Mouse (Mus musculus) cortical plate, adult 2 months (tissue): ENCODE measurements at regions not wholly inside any gene's neighbourhood (a gene's known extent, or its start where the extent isn't known, plus 50 kb on each side); places are given as distances from the start of the nearest gene placed in this dataset.

Source experiments
- H3K27ac ChIP-seq: fragments of 200-500 bp; 2 replicates; pipeline ENCODE4 v1.5.1; 2012; ENCODE audit warnings: low read length, control low read depth, inconsistent platforms; ENCODE audit not compliant: insufficient read depth
- H3K4me1 ChIP-seq: fragments of 200-500 bp; 2 replicates; pipeline ENCODE4 v1.6.1; 2011; ENCODE audit warnings: low read length; ENCODE audit not compliant: control insufficient read depth, insufficient read depth
- H3K4me3 ChIP-seq: fragments of 200-500 bp; 2 replicates; pipeline ENCODE4 v1.5.1; 2011; ENCODE audit warnings: mild to moderate bottlenecking, low read length, control low read depth; ENCODE audit not compliant: insufficient read depth
- CTCF ChIP-seq: fragments of 200-500 bp; IDR thresholded peaks from 2 replicates; pipeline ENCODE4 v1.5.1; 2011; ENCODE audit warnings: mild to moderate bottlenecking, control low read depth, low read length; ENCODE audit not compliant: insufficient read depth; ENCODE audit errors: extremely low read depth
- POLR2A ChIP-seq: fragments of 200-500 bp; IDR thresholded peaks from 2 replicates; pipeline ENCODE4 v1.6.1; 2011; ENCODE audit warnings: mild to moderate bottlenecking, low read length, control low read depth; ENCODE audit not compliant: insufficient read depth; ENCODE audit errors: extremely low read depth

- H3K27ac ChIP-seq: no peak overlapping the region
These were observed 2851.6 kb upstream of the Gm6569 start for GRCm38 (mm10) chr15:70982719-70983118.

GRCm38 (mm10) chr15:70987973-70988570 lies 2846.3 kb upstream of the Gm6569 start:
- Histone ChIP-seq H3K4me3 (no peak overlapping the region), H3K4me1 (no peaks in the 10 kb centered on the region), H3K27ac (no peak overlapping the region)
- no peak for TF ChIP-seq CTCF
- TF ChIP-seq POLR2A: no peak

More at GRCm38 (mm10) chr15:70982719-70983118, 2851.6 kb upstream of the Gm6569 start:
- TF ChIP-seq CTCF: no peak
- Histone ChIP-seq H3K4me3 (no peak overlapping the region), H3K4me1 (no peaks in the 10 kb centered on the region)

- TF ChIP-seq CTCF (no peak), POLR2A (no peak)
- Histone ChIP-seq H3K27ac (no peak overlapping the region), H3K4me1 (no peaks in the 10 kb centered on the region), H3K4me3 (no peak overlapping the region)
These were observed 2841.0 kb upstream of the Gm6569 start for GRCm38 (mm10) chr15:70993397-70993796.

GRCm38 (mm10) chr15:71010362-71010761 lies 2824.0 kb upstream of the Gm6569 start:
- TF ChIP-seq POLR2A: no peak
- TF ChIP-seq CTCF: no peak

GRCm38 (mm10) chr15:71010773-71011172 lies 2823.6 kb upstream of the Gm6569 start:
- no peaks in the 10 kb centered on the region for H3K4me1 ChIP-seq
- no peak overlapping the region for H3K4me3 ChIP-seq
- TF ChIP-seq CTCF (no peak), POLR2A (no peak)
- H3K27ac ChIP-seq: no peak overlapping the region

More at GRCm38 (mm10) chr15:71010362-71010761, 2824.0 kb upstream of the Gm6569 start:
- Histone ChIP-seq H3K4me3 (no peak overlapping the region), H3K4me1 (no peaks in the 10 kb centered on the region), H3K27ac (no peak overlapping the region)

- Histone ChIP-seq H3K27ac (no peak overlapping the region), H3K4me1 (no peaks in the 10 kb centered on the region), H3K4me3 (no peak overlapping the region)
- TF ChIP-seq POLR2A (no peak), CTCF (no peak)
These were observed 2780.0 kb upstream of the Gm6569 start for GRCm38 (mm10) chr15:71054251-71054852.

GRCm38 (mm10) chr15:71086367-71086997 lies 2747.9 kb upstream of the Gm6569 start:
- no peak for TF ChIP-seq CTCF
- no peak for TF ChIP-seq POLR2A
- Histone ChIP-seq H3K4me3 (no peak overlapping the region), H3K27ac (no peak overlapping the region), H3K4me1 (no peaks in the 10 kb centered on the region)

- no peak for TF ChIP-seq CTCF
- no peak for TF ChIP-seq POLR2A
- H3K4me3 ChIP-seq: no peak overlapping the region
- H3K27ac ChIP-seq: no peak overlapping the region
- H3K4me1 ChIP-seq: no peaks in the 10 kb centered on the region
These were observed 2735.2 kb upstream of the Gm6569 start for GRCm38 (mm10) chr15:71099111-71099510.

- Histone ChIP-seq H3K27ac (no peak overlapping the region), H3K4me3 (no peak overlapping the region), H3K4me1 (no peaks in the 10 kb centered on the region)
- TF ChIP-seq POLR2A: no peak
- TF ChIP-seq CTCF: no peak
These were observed 2704.6 kb upstream of the Gm6569 start for GRCm38 (mm10) chr15:71129802-71130201.

GRCm38 (mm10) chr15:71157680-71158079 lies 2676.7 kb upstream of the Gm6569 start:
- H3K4me3 ChIP-seq: no peak overlapping the region
- no peak overlapping the region for H3K27ac ChIP-seq
- TF ChIP-seq POLR2A (no peak), CTCF (no peak)
- no peaks in the 10 kb centered on the region for H3K4me1 ChIP-seq
